Mouse (Mus musculus) CD4-positive, CD25-positive, alpha-beta regulatory T cell, adult 2 months (primary cell): Measurements from ENCODE around the gene Rnf5.

Experiments used
- DNase-seq: peaks from one replicate; pipeline ENCODE4 v3.0.0-alpha.2; 2012; ENCODE audit warnings: low read depth, low spot score

Rnf5 gene

DNA sequence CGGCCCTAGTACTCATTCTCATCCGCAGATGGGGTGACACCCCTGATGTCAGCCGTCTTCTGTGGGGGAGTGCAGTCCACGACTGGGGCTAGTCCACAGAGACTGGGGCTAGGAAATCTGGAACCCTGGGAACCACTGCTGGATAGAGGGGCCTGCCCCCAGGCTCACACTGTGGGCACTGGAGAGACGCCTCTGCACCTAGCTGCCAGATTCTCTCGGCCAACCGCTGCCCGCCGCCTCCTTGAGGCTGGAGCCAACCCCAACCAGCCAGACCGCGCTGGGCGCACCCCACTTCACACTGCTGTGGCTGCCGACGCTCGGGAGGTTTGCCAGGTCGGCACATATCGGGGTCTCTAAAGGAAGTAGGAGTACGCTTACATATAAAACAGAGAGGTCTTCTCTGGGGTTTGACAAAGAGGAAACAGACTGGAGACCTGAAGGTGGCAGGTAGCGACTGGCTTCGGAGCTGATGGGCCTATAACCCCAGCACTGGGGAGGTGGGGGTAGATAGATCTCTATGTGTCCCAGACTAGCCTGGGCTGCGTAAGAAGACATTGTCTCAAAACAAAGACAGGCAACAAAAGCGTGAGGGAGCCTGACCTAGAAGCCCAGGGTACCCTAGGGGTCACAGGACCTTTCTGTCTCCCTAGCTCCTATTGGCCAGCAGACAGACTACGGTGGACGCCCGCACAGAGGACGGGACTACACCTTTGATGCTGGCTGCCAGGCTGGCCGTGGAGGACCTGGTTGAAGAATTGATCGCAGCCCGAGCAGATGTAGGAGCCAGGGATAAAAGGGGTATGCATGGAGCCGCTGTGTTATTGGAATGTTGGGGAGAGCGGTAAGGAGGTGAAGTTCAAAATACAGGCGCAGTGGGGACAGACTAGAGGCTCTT lies 17.4 kb downstream of the Rnf5 start:
- DNase-seq = peak; percentile 21

DNA sequence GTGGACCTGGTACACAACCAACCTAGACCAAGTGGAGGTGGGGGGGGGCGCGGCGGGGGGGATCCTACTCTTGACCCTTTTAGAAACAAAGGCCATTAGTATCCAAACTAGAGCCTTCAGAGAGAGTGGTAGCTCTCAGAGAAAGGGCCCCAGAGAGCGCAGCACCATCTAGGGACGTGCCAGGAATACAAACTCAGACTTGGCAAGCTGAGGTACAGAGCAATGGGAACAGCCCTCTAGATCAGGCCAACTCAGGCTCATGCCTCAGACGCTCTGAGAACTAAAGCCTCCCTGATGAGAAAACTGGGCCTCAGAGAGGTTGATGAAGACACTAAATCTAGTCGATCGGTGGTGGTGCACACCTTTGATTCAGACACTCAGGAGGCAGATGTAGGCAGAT lies 18.4 kb downstream of the Rnf5 start:
- no peak for DNase-seq

- DNase-seq = no peak
These were observed 19.7 kb downstream of the Rnf5 start for GRCm38 (mm10) chr17:34583819-34584218.

- no peak for DNase-seq
These were observed 20.1 kb downstream of the Rnf5 start for GRCm38 (mm10) chr17:34583397-34583796.

DNA sequence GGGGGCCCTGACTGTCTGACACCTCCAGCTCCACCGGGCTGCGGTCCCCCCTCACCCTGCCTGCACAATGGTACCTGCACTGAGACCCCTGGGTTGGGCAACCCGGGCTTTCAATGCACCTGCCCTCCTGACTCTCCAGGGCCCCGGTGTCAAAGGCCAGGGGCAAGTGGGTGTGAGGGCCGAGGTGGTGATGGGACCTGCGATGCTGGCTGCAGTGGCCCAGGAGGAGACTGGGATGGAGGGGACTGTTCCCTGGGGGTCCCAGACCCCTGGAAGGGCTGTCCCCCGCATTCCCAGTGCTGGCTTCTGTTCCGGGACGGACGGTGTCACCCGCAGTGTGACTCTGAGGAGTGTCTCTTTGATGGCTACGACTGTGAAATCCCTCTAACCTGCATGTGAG lies 21.0 kb downstream of the Rnf5 start:
- DNase-seq = no peak

GRCm38 (mm10) chr17:34578070-34578469 lies 25.4 kb downstream of the Rnf5 start:
- DNase-seq = no peak

DNA sequence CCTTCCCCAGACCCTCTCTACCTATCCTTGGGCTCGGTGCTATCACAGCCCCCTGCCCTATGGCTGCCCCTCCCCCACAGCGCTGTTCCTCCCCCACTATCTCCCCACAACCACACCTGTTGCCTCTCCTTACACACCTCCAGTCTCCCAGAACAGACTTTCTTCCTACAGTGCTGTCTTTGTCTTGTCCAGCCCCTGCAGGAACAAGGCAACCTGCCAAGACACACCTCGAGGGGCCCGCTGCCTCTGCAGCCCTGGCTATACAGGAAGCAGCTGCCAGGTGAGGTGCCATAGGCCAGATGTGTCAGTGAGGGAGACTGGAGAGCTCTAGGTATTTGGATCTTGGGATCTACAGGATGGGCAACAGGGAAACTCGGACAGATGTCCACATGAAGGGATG lies 26.9 kb downstream of the Rnf5 start:
- DNase-seq = no peak

DNA sequence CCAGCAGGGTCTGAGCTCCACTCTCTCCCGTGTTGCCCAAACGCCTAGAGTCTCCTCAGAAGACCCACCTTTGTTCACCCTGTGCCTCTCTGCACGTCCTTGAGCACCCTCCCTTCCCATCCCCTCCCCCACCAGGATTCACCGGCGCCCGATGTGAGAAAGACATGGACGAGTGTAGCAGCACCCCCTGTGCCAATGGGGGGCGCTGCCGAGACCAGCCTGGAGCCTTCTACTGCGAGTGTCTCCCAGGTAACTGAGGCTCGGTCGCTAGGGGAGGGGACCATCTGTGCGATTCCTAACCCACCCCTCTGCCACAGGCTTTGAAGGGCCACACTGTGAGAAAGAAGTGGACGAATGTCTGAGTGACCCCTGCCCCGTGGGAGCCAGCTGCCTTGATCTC lies 31.1 kb downstream of the Rnf5 start:
- DNase-seq = peak; percentile 31

DNA sequence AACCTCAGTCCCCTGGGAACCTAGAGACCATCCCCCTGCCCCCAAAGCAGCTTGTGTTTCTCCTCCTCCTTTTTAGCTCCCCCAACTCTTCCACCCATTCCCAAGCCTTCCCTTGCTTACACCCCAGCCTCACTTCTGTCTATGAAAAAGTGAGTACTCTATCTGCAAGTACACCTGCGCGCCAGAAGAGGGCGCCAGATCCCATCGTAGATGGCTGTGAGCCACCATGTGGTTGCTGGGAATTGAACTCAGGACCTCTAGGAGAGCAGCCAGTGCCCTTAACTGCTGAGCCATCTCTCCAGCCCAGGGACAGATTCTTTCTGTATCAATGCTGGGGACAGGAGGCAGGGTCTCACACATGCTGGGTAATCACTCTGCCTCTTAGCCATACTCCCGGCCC lies 31.6 kb downstream of the Rnf5 start:
- DNase-seq = peak; percentile 67

- no peak for DNase-seq
These were observed 33.6 kb downstream of the Rnf5 start for GRCm38 (mm10) chr17:34569919-34570318.

DNA sequence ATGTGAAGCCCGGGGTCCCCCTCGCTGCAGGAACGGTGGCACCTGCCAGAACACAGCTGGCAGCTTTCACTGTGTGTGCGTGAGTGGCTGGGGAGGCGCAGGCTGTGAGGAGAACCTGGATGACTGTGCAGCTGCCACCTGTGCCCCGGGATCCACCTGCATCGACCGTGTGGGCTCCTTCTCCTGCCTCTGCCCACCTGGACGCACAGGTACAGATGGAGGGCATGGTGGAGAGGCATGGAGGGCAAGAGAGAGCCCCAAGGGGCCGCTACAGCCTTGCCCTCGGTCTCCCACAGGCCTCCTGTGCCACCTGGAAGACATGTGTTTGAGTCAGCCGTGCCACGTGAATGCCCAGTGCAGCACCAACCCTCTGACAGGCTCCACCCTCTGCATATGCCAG lies 35.1 kb downstream of the Rnf5 start:
- no peak for DNase-seq

DNA sequence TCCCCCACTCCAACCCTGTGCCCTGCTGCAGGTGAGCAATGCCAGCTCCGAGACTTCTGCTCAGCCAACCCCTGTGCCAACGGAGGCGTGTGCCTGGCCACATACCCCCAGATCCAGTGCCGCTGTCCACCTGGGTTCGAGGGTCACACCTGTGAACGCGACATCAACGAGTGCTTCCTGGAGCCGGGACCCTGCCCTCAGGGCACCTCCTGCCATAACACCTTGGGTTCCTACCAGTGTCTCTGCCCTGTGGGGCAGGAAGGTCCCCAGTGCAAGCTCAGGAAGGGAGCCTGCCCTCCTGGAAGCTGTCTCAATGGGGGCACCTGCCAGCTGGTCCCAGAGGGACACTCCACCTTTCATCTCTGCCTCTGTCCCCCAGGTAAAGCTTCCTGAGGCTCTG lies 36.2 kb downstream of the Rnf5 start:
- no peak for DNase-seq

- no peak for DNase-seq
These were observed 38.7 kb downstream of the Rnf5 start for GRCm38 (mm10) chr17:34564796-34565195.

- no peak for DNase-seq
These were observed 39.5 kb downstream of the Rnf5 start, which contains the start of gene Notch4 for GRCm38 (mm10) chr17:34564003-34564421. Gene Notch4 (plus strand): TSS chr17:34564268.

DNA sequence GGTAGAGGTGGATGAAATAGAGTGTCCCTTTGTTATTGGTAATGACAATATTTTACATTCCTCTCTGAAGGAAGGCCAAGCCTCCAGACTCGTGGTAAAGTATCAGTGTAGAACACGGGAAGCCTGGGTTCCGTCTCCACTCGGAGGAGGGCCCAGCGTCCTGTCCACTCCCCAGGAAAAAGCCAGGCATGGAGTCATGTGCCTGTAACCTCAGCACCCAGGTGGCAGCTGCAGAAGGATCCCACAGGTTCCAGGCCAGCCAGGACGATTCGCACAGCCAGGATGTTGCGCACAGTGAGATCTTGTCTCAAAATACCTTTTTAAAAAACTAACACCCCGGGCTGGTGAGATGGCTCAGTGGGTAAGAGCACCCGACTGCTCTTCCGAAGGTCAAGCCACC lies 40.1 kb downstream of the Rnf5 start:
- DNase-seq = no peak

DNA sequence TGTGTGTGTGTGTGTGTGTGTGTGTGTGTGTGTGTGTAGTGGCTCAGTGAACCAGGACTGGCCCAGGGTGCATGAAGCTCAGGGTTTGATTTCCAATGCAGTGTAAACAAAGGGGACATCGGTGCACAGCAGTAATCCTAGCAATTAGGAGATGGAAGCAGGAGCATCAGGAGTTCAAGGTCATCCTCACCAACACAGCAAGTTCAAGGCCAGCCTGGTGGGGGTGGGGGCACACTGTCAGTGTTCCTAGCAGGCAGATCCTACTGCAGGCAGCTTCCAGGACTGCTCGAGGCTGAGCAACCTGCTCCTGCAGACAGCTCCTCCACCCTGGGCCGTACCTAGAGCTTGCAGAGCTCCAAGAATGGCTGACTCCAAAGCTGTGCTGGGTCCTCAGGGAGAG lies 40.9 kb downstream of the Rnf5 start:
- DNase-seq = no peak

- DNase-seq = peak; percentile 30
These were observed 42.3 kb downstream of the Rnf5 start for GRCm38 (mm10) chr17:34561200-34561599.

DNA sequence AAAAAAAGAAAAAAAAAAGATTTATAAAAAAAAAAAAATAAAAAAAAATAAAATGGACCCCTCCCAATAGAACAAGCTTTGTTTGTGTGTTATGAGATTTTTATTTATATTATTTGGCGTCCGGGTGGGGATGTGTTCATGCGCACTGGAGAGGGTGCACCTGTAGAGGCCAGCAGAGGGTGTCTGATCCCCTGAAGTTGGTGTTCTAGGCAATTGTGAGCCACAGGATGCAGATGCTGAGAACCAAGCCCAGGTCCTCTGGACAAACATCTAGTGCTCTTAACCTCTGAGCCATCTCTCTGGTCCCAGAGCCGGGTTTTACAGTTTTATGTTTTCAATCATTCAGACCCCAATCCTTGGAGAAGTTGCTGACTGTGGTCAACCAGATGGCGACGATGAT lies 43.1 kb downstream of the Rnf5 start:
- DNase-seq = peak; percentile 22

DNA sequence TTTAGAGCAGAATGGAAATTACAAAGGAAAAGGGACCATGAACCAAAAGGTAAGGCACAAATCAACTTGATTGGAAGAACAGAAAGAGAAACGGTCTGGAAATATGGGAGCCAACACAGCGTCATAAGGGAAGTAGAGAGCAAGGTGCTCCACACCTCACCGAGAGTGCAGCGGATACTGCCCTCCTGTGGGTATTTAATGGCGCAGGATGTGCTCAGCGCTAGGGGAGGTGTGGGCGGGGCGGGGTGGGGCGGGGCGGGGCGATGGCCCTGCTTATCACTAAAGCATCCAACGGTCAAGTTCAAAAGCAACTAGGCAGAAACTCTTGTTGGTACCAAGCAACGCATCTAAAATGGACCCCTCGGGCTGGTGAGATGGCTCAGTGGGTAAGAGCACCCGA lies 43.6 kb downstream of the Rnf5 start:
- peak; percentile 61 for DNase-seq

GRCm38 (mm10) chr17:34559116-34559515 lies 44.4 kb downstream of the Rnf5 start:
- DNase-seq = no peak

DNA sequence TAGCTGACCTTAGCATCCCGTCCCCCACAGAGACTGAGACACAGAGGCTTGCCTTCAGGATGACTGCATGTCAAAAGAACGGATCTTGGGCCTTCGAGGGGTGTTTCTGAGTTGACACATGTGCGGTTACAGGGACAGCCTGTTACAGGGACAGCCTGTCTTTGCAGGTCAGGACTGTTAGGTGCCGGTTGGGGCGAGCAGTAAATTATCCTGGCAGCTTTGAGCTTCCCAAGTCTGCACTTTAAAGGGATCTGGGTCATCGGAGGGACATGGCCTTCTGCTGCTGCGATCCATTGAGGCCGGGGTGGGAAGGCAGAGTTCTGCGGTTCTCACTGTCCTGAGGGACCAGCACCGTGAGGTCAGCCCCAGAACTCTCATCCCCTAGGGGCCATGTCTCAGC lies 46.1 kb downstream of the Rnf5 start:
- DNase-seq = no peak

GRCm38 (mm10) chr17:34556406-34556805 lies 47.1 kb downstream of the Rnf5 start:
- no peak for DNase-seq

DNA sequence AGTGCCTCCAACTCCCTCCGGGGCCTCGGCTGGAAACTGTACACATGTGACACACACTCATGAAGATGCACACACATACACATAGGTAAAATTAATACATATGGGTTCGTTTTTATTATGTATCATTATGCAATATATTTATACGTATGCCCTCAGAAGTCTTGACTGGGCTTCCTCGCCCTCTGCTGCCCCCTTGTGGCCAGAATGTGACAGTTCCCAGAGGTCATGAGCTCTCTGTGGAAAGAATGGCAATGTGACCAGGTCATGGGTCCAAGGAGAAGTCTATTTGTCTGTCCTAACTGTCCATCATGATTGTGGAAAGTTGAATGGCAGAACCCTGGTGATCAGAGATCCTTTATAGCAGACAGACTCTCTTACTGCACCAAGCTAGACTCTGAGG lies 48.0 kb downstream of the Rnf5 start:
- peak; percentile 88 for DNase-seq
